Mouse (Mus musculus) urinary bladder, postnatal 36 days (tissue): ENCODE results near the gene Plekhh3.
"Not testable (repeated sequence)": the region's sequence is repeated elsewhere in the genome, so short reads cannot be mapped to it uniquely, and the experiment has no call there.

Experiments
- DNase-seq, 2 experiments: peaks; one replicate each; pipeline ENCODE4 v3.0.0; 2022; ENCODE audit warnings: low spot score in 2 of 2, mixed read lengths in 1 of 2

The Plekhh3 gene

DNA sequence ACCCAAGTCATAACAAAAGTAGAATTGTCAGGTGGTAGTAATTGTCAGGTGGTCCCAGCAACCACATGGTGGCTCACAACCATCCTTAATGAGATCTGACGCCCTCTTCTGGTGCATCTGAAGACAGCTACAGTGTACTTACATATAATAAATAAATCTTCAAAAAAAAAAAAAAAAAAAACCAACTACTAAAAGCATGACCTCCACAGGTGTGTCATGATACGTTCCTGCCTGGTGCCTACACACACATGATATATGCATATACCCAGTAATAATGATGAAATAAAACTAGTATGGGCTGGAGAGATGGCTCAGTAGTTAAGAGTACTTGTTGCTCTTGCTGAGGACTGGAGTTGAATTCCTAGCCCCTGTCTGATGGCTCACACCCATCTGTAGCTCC, 20.1 kb downstream of the Plekhh3 start:
- no peak for DNase-seq

DNA sequence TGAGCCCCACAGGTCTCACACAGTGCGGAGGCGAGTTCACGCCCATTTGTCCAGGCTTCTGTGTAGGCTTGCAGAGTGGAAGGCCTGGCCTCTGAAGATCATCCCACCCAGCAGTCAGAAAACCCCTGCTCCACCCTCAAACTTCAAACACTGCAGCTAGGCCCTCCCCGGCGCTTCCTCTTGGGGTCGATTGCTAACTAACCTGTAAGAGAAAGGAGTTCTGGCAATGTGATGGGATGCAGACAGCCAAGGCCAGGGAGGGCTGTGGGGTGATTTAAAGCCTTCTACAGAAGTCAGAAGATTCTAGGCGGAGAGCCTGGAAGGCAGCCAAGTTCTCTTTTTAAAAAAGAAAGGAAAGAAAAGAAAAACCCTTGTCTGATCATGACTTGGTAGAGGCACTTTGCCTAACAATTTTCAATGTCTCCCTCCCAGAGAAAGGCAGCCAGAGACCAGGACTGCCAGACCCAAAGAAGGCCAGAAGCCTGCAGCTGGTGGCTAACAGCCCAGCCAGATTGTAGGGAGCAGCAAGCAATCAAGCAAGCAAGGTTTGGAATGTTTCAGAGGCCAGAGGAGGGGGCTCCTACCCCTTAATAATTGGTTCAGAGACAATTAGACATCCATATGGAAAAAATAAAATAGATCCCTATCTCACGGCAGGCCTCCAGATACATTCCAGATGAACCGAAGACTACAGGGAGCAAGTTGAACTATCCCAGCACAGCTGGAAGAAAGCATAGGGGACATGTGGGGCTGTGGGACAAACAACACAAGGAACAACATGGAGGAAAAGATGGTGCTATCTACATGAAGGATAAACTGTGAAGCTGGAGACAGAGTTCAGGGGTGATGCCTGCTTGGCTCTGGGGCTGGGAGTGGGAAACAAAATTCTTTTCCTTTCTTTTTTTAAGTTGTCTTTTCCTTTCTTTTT, 21.7 kb downstream of the Plekhh3 start:
- DNase-seq, result peak in 1 of 2 experiments; percentile 11

DNA sequence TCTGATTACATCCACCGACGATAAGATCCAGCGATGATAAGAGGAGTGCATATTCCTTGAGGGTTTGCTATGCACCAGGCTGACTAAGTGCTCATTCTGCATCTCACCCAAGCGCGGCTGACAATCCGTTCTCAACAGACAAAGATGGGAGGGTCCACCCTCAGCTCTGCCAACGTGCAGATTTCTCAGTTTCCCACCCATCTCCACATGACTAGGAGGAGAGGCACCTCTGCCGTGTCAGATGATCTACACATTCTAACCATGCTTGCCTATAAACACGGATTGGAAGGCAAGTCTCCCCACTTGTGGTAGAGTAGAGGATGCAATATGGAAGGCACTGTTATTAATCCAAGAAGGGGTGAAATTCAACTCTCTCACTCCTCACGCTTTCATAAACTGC, 22.4 kb downstream of the Plekhh3 start:
- DNase-seq, result no peak

DNA sequence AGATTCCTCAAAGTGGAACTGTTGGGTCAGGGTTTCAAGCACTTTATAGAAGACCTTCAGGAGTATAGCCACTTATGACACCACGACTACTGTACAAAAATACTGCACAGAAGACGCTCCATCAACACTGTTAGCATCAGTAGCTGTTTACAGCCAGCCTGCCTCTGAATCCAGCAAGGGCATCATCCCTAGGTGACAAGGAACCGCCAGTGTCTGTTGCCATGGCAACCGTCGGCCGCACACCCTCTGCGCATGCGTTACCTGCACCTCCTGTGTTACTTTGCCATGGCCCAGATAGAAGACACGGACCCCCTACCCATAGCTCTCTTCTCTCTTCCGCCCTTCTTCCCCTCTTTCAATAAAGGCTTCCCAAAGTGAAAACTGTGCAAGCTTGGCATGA, 24.8 kb downstream of the Plekhh3 start:
- no peak for DNase-seq

DNA sequence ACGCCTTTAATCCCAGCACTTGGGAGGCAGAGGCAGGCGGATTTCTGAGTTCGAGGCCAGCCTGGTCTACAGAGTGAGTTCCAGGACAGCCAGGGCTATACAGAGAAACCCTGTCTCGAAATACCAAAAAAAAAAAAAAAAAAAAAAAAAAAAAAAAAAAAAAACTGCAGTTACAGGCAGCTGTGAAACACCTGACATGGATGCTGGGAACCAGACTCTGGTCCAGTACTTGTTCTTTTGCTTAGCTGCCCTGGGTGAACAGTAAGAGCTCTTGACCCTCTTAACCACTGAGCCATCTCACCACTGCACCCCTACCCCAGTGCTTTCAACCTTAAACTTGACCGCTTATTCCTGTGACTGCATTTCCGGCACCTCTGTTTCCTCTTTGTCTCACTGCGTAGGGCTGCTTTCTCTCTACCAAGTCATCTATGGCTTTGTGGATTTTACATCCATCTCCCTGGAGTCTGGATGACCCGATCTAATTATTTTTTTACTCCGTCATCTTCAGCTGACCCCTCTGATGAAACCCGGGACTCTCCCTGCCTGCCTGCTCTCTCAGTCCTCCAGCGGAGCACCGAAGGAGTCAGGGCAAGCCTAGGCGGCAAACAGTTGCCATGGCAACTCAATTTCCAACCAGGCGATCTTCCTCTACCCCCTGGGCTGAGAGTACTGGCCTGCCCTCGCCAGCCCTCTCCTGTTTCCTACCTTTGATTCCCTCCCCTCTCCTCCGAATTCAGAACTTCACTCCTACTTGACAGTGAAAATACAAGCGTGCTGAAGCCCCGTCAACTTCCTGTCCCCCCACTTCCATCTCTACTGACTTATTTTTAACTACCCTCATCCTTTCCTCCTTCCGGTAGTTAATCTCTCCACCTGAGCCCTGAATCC, 27.6 kb downstream of the Plekhh3 start:
- DNase-seq, result peak in 1 of 2 experiments; percentile 23

DNA sequence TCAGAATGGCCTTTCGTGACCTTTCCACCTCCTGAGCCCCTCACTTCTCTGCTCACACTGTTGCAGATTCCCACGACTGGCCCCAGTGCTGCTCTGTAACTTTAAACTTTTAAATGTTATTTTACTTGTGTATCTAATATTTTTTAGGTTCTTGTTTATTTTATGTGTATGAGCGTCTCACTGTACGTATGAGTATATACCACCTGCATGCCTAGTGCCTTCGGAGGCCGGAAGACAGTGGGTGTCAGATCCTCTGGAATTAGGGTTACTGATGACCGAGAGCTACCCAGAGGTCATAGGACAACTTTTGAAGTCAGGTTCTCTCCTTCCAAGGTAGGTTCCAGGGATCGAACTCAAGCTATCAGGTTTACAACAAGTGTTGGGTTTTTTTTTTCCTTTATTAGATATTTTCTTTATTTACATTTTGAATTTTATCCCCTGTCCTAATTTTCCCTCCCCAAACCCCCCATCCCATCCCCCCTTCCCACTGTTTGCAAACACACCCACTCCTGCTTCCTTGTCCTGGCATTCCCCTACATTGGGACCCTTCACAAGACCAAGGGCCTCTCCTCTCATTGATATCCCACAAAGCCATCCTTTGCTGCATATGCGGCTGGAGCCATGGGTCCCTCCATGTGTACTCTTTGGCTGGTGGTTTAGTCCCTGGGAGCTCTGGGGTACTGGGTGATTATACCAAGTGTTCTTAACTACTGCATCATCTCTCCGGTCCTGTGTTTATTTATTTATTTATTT, 28.8 kb downstream of the Plekhh3 start:
- DNase-seq, result no peak

DNA sequence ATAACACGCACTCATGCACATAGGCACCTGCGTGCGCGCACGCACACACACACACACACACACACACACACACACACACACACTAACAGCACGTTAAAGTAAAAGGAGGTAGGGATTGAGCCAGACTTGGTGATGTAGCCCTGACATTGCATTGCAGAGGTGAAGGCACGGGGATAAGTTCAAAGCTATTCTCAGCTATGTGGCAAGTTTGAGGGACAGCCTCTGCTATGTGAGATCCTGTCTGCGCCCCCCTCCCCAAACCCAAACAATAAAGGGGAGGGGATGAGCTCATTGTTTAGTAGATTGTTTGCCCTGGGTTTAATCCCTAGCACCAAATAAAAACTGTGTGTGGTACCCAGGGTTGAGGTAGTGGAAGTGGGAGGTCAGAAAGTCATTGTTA, 30.1 kb downstream of the Plekhh3 start:
- no peak for DNase-seq

DNA sequence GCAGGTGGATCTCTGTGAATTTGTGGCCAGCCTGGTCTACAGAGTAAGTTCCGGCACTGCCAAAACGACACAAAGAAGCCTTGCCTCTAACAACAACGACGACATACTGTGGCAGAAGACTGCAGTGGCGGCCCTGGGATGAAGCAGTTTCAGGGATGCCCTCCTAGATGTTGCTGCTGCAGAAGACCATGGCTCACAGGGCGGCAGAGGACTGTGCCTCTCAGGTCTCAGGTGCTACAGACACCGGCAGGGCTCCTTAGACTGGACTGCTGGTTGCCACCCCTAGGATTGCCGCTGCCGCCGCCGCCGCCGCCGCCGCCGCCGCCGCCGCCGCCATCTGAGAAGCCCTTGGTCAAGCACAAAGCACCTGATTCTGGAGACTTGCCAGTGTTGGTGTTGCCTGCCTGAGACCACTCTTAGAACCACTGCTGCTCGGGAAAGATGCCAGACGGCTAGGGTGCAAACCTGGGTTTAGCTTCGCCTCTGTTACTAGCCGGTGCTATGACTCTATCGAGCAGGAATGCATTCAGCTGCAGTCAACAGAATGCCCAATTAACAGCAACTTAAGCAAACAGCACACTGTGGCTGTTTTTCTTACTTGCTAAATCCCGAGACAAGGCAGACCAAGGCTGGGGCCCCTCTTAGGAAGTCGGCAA, 30.9 kb downstream of the Plekhh3 start:
- no peak for DNase-seq

DNA sequence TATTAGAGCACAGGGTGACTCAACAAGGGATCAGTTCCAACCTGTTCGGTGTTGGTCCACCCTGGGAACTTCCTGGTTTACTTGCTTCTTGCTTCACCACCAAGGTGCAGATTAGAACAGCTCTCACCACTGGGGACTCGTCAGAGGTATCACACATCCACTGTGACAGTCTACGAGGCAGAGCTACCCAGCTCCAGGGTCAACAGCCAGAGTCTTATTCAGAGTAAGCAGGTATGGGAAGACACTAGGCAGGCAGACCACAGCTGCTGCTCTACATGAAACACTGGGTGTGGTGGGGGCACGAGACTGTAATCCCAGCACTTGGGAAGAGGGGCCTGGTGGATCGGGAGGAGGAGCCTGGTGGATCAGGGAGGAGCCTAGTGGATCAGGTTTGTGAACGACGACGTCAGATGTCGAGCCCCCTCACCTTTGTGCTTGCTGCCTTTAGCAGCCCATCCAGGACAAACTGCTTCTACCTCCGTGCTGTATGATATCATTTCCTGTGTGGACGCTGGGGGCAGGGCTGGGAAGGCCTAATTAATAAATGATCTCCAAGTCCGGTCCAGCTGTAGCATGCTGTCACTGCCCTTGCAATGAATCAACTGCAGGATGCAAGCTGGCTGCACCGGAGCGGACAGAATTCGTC, 32.5 kb downstream of the Plekhh3 start:
- DNase-seq, result peak in 1 of 2 experiments; percentile 62

DNA sequence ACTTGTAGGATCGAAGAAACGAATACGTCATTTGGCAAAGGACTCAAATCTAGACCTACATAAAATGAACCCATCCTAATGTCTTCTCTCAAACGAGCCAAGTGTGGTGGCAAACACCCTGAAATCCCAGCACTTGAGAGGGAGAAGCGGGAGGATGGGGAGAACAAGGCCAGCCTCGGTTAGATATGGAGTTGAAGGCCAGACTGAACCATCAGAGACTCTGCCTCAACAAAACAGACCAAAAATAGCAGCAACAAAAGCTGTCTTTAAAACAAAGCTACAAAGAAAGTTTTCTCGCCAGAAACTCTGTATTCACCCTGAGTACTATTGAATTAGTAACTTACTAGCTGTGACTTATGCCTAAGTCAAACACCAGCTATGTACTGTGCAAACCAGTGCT, 34.2 kb downstream of the Plekhh3 start:
- DNase-seq, result no peak

DNA sequence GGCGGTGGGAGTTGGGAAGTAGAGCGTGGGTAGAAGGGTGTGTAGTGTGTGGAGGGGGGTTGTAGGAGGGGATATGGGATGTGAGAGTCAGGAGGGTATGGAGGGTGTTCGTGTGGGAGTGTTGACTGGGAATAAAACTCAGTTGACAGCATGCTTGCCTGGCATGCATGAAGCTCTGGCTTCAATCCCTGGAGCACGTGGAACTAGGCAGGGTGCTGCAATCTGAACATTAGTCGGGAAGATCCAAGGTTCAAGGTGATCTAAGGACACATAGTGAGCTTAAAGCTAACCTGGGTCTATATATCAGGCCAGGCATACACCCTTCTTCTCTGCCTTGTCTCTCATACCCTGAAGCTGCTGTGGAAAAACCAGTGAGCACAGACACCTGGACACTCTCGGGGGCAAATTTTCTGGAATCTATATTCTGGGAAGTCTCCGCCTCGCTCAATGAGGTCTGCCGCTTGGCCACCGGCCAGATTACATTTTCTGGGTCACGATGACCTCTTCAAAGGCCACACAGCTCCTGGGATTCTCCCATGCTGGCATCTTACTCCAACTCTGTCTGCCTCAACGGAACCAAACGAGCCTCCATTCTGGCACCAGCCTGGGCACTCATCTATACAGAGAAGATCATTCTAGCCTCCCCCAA, 36.8 kb downstream of the Plekhh3 start:
- no peak for DNase-seq

DNA sequence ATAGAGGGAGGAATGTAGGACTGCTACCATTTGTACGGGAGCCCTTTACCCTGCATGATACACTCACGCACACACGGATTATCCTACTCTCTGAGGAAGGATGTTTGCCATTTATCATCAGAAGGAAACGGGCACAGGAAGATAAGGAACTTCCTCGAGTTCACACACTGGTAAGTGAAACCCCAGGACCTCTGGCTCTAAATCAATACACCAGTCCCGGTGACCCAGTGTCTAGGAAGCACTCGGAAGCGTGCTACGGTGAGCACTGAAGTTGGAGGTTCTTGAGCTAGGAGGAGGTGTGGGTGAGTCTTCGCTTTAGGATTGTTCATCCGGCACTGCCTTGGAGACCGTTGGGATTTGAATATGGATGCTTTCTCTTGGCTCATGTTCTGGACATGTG, 38.1 kb downstream of the Plekhh3 start:
- no peak for DNase-seq

DNA sequence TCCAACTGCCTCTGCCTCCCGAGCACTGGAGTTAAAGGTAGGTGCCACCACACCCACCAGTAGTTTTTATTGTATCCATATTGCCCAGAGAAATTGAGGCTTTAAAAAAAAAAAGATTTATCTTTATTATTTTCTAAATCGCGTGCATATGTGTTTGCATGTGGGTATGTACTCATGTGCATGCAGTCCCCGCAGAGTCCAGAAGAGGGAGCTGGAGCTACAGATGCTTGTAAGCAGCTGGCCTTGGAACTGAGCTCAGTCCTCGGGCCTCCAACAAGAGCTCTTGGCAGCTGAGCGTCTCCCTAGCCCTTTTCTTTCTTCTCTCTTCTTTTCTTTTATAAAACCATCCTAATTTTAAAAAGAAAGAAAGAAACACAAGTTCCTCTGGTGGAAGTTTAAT, 39.5 kb downstream of the Plekhh3 start:
- DNase-seq, result no peak

DNA sequence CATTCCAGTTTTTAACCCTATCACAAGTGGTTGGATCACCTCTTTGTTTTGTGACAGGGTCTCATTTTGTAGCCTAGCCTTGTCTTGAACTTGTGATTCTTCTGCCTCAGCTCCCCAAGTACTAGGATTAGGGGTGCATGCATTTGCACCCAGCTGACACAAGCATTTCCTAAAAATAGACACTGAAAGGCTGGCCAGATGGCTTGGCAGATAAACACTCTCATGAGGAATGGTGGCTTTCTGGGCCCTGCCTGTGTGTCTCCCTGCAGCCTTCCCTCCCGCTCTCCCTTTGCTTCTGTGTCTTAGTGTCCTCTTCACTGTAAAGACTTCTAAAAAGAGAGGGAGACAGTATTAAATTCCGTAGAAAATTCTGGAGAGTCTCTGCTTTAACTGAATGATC, 40.0 kb downstream of the Plekhh3 start:
- no peak for DNase-seq

DNA sequence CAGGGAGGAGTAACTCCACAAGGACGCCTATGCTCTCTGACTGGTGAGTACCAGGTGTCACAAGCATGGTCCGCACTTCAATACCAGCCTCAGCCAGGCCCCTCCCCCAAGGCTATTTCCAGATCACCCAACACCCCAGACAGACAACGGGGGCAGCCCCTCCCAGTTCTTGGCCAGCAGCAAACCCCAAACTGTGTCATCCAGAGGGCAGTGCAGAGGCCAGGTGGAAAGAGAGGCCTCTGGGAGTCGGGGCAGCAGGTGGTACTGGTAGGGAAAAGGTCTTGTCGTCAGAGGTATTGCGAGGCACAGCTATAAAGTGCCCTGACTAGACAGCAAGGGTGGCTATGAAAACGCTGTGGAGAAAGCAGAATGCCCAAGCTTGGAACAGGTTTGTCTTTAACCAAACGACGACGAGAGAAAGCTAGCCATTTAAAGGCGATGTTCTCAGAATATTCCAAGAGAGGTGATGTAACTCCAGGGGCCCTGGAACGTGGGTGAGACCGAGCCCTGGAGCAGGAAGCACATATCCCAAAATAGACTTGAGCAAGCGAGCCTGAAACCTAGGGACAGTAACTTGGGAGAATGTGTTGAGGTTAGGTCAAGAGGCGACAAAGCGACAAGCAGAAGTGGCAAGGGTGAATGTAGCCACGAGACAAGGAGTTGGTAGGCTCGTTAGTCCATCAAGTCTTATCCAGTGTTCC, 40.9 kb downstream of the Plekhh3 start:
- DNase-seq, result peak in 1 of 2 experiments; percentile 33

DNA sequence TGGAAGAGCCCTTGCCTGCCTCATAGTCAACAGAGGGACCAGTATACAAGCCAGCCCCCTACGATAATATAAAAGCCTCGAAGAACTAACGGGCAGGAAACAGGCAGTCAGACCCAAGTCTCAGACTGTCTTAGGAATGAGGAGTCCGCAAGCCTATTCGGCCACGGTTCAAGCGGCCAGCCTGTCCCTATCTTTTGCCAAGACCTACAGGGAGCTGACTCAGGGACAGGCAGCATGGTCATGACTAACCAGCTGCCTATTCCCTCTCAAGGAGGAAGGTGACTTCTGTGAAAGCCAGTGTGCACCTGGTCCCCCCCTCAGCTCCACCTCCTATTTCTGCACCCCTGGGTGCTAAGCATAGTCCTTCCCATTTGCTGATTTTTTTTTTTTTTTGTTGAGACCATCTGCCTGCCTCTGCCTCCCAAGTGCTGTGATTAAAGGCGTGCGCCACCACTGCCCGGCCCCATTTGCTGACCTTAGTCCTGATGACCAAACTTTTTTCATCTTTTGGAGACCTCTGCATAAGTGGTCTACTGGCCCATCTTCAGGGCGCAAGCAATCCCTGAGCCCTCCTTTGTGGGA, 42.1 kb downstream of the Plekhh3 start:
- DNase-seq, result no peak

DNA sequence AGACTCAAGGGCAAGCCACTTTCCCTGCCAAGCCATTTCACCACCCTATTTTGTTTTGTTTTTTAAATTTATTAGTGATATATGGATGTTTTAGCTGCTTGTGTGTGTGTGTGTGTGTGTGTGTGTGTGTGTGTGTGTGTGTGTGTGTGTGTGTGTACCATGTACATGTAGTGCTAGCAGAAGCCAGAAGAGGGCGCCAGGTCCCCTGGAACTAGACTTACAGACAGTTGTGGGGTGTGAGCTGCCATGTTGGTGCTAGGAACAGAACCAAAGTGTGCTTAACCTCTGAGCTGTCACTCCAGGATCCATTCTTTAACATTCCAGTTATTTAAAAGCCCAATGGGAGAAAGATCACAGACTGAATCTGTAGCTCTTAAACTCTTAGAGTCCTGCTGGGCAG, 44.1 kb downstream of the Plekhh3 start:
- DNase-seq, result no peak

DNA sequence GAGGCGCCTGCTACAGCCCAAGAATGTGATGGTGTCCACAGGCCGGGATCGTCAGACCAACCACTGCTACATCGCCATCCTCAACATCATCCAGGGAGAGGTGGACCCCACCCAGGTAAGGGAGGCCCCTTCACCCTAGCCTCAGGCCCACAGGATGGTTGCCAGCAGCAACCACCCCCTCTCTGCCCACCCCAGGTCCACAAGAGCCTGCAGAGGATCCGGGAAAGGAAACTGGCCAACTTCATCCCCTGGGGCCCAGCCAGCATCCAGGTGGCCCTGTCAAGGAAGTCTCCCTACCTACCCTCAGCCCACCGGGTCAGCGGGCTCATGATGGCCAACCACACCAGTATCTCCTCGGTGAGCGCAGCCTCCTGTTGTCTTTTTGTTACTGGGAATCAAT, 46.1 kb downstream of the Plekhh3 start:
- not testable (repeated sequence) for DNase-seq

DNA sequence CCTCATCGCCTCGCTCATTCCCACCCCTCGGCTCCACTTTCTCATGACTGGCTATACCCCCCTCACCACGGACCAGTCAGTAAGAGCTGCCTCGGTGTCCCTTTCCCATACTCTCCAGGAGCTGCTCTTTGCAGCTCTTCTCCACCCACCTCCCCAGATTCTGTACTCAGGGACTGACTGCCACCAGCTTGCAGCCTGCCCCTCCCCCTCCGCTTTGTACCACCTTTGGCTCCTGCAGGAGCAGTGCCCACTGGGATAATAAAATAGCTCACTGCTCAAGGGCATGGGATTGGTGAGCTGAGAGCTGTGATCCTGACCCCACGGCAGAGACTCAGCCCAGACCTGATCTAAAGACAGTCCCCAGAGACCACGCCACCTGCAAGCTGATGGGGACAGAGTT, 46.7 kb downstream of the Plekhh3 start:
- not testable (repeated sequence) for DNase-seq
